Mouse (Mus musculus) heart, embryonic 14.5 days (tissue): Measurements from ENCODE around the gene Misp. TPM values are rescaled to one million over a fixed set of nuclear protein-coding genes. Genes with fewer than 3 reads are reported as not detected.

Experiments used
- ATAC-seq: fragments of 200-750 bp; cut with Nextera tagmentation; 2 replicates; pipeline ENCODE4 v1.8.0; 2017; ENCODE audit warnings: low read depth, moderate TSS enrichment; ENCODE audit not compliant: insufficient number of reproducible peaks, insufficient read depth, low FRiP score
- H3K27ac ChIP-seq, 2 experiments: fragments of 200-500 bp in 1 of 2; fragments of 300-500 bp in 1 of 2; sonication (generic) in 1 of 2; replicated peaks in 1 of 2; 2 replicates each; pipeline ENCODE4 v1.5.1; 2012 to 2014; ENCODE audit warnings: low read depth in 2 of 2, low read length in 2 of 2, control low read depth in 1 of 2, mild to moderate bottlenecking in 1 of 2, mixed read lengths in 1 of 2; ENCODE audit not compliant: control insufficient read depth in 1 of 2, insufficient read depth in 1 of 2
- H3K27me3 ChIP-seq: fragments of 300-500 bp; sonication (generic); 2 replicates; pipeline ENCODE4 v1.6.1; 2014; ENCODE audit warnings: mild to moderate bottlenecking, low read length, control low read depth; ENCODE audit not compliant: control insufficient read depth, insufficient read depth
- H3K36me3 ChIP-seq: fragments of 300-500 bp; sonication (generic); 2 replicates; pipeline ENCODE4 v1.6.1; 2014; ENCODE audit warnings: mild to moderate bottlenecking, control low read depth, low read length, mixed read lengths; ENCODE audit not compliant: control insufficient read depth, insufficient read depth
- H3K4me1 ChIP-seq, 2 experiments: fragments of 200-500 bp in 1 of 2; fragments of 300-500 bp in 1 of 2; sonication (generic) in 1 of 2; 2 replicates each; pipeline ENCODE4 v1.6.1; 2012 to 2014; ENCODE audit warnings: low read length in 2 of 2, control low read depth in 1 of 2, mixed read lengths in 1 of 2; ENCODE audit not compliant: control insufficient read depth in 2 of 2, insufficient read depth in 2 of 2
- H3K4me2 ChIP-seq: fragments of 300-500 bp; sonication (generic); 2 replicates; pipeline ENCODE4 v1.6.1; 2014; ENCODE audit warnings: mild to moderate bottlenecking, low read length
- H3K4me3 ChIP-seq, 2 experiments: fragments of 200-500 bp in 1 of 2; fragments of 300-500 bp in 1 of 2; sonication (generic) in 1 of 2; 2 replicates each; pipeline ENCODE4 v1.5.1; 2012 to 2014; ENCODE audit warnings: low read length in 2 of 2, mild to moderate bottlenecking in 2 of 2, control low read depth in 1 of 2, low read depth in 1 of 2, moderate library complexity in 1 of 2; ENCODE audit not compliant: control insufficient read depth in 1 of 2, insufficient read depth in 1 of 2
- H3K9ac ChIP-seq: fragments of 300-500 bp; sonication (generic); 2 replicates; pipeline ENCODE4 v1.6.1; 2014; ENCODE audit warnings: mild to moderate bottlenecking, low read length
- H3K9me3 ChIP-seq: fragments of 300-500 bp; sonication (generic); 2 replicates; pipeline ENCODE4 v1.6.1; 2016; ENCODE audit warnings: low read length, control low read depth; ENCODE audit not compliant: control insufficient read depth
- WGBS: fragments of 180-500 bp; shearing (Covaris S2); extraction: QIAGEN DNeasy Blood & Tissue Kit; methylation state at CpG from one replicate; pipeline ENCODE4 v1.1.7; 2014; 5-methylcytosine and 5-hydroxymethylcytosine counted together
- polyA plus RNA-seq: library from polyadenylated mRNA; unstranded; fragments of >200 nt; fragmentation: Nextera tagmentation; extraction: Ambion mirVana; gene quantifications from 2 replicates; pipeline ENCODE4 v1.2.1, GENCODE M21; 2014

Gene Misp
- 0.61 and 1.5 TPM in 2 replicates for polyA plus RNA-seq

- no peak within 1 kb of the TSS for H3K4me3 ChIP-seq
- no peak within 1 kb of the TSS for H3K9ac ChIP-seq
- H3K4me1 ChIP-seq = peaks cover 5 to 16% of the 10 kb centered on the region in 2 experiments; a peak in 3 of 4 replicates
- no peaks in the 10 kb centered on the region for H3K27me3 ChIP-seq
- peaks cover 27% of the 10 kb centered on the region for H3K36me3 ChIP-seq
- ATAC-seq = no peak
- no peak within 1 kb of the TSS for H3K27ac ChIP-seq
- no peaks in the 10 kb centered on the region for H3K9me3 ChIP-seq
- WGBS = 66% methylated on average over 11 of the region's 11 CpGs
- H3K4me2 ChIP-seq = no peak within 1 kb of the TSS
Observed at GRCm38 (mm10) chr10:79820782-79821181, at the start of gene Misp. Misp (plus strand) TSS chr10:79820989.

- Histone ChIP-seq H3K4me2 (no peak overlapping the region), H3K27me3 (no peaks in the 10 kb centered on the region), H3K36me3 (no peaks in the 10 kb centered on the region), H3K27ac (no peak overlapping the region), H3K9me3 (0 out of 2 replicates have a peak, but pooled peaks cover 5% of the 10 kb centered on the region), H3K4me1 (peaks cover 5 to 19% of the 10 kb centered on the region in 2 experiments), H3K4me3 (no peak overlapping the region), H3K9ac (no peak overlapping the region)
- WGBS = 92% methylated on average over 3 of the region's 3 CpGs
- no peak for ATAC-seq
Observed at GRCm38 (mm10) chr10:79772320-79772719, 48.5 kb upstream of the Misp start.

GRCm38 (mm10) chr10:79773208-79773607 lies 47.6 kb upstream of the Misp start:
- H3K27me3 ChIP-seq = no peaks in the 10 kb centered on the region
- H3K4me3 ChIP-seq = no peak overlapping the region
- H3K27ac ChIP-seq = no peak overlapping the region
- no peaks in the 10 kb centered on the region for H3K36me3 ChIP-seq
- no peak overlapping the region for H3K4me2 ChIP-seq
- ATAC-seq = no peak
- H3K4me1 ChIP-seq = peaks cover 10 to 19% of the 10 kb centered on the region in 2 experiments
- H3K9me3 ChIP-seq = 0 out of 2 replicates have a peak, but pooled peaks cover 5% of the 10 kb centered on the region
- WGBS = 85% methylated on average over 2 of the region's 2 CpGs
- H3K9ac ChIP-seq = no peak overlapping the region

- Histone ChIP-seq H3K4me2 (no peak overlapping the region), H3K9ac (no peak overlapping the region), H3K27me3 (no peaks in the 10 kb centered on the region), H3K27ac (no peak overlapping the region), H3K36me3 (no peaks in the 10 kb centered on the region), H3K4me1 (peaks cover 10 to 21% of the 10 kb centered on the region in 2 experiments), H3K4me3 (no peak overlapping the region), H3K9me3 (0 out of 2 replicates have a peak, but pooled peaks cover 5% of the 10 kb centered on the region)
- no peak for ATAC-seq
- WGBS = 57% methylated on average over 5 of the region's 5 CpGs
Observed at GRCm38 (mm10) chr10:79774486-79775279, 46.1 kb upstream of the Misp start.

GRCm38 (mm10) chr10:79777103-79777531 lies 43.7 kb upstream of the Misp start, which contains the start of gene Fstl3:
Fstl3 (plus strand) TSS chr10:79777272.
- Histone ChIP-seq H3K9ac (peak within 1 kb of the TSS; percentile 73), H3K27me3 (peaks cover 8% of the 10 kb centered on the region), H3K4me3 (peak within 1 kb of the TSS; percentile 51 to 55), H3K27ac (peak within 1 kb of the TSS; percentile 74 to 84), H3K9me3 (0 out of 2 replicates have a peak, but pooled peaks cover 5% of the 10 kb centered on the region), H3K4me1 (peaks cover 21 to 33% of the 10 kb centered on the region in 2 experiments), H3K36me3 (no peaks in the 10 kb centered on the region), H3K4me2 (peak within 1 kb of the TSS; percentile 78)
- WGBS = 2% methylated on average over 39 of the region's 39 CpGs
- no peak for ATAC-seq

GRCm38 (mm10) chr10:79778006-79778405 lies 42.8 kb upstream of the Misp start:
- Histone ChIP-seq H3K27ac (peak overlapping the region; percentile 74 to 84), H3K36me3 (no peaks in the 10 kb centered on the region), H3K27me3 (peaks cover 13% of the 10 kb centered on the region), H3K4me1 (peaks cover 21 to 33% of the 10 kb centered on the region in 2 experiments), H3K9ac (peak overlapping the region; percentile 73), H3K9me3 (no peaks in the 10 kb centered on the region), H3K4me2 (peak overlapping the region; percentile 78), H3K4me3 (peak overlapping the region; percentile 7 to 51; a peak in 3 of 4 replicates)
- peak; percentile 36; the same call in 1 of the 2 replicates for ATAC-seq
- 7% methylated on average over 15 of the region's 15 CpGs for WGBS

GRCm38 (mm10) chr10:79779193-79779592 lies 41.6 kb upstream of the Misp start:
- no peak for ATAC-seq
- H3K27ac ChIP-seq = 0 out of 4 replicates have a peak overlapping the region, but pooled peaks of 1 of the 2 experiments have one; percentile 84

More at GRCm38 (mm10) chr10:79779193-79779592, 41.6 kb upstream of the Misp start:
- no peak overlapping the region for H3K9ac ChIP-seq
- H3K27me3 ChIP-seq = peaks cover 15% of the 10 kb centered on the region
- peaks cover 21 to 33% of the 10 kb centered on the region in 2 experiments for H3K4me1 ChIP-seq
- H3K36me3 ChIP-seq = no peaks in the 10 kb centered on the region
- no peak overlapping the region for H3K4me2 ChIP-seq
- WGBS = 32% methylated on average over 2 of the region's 2 CpGs
- H3K4me3 ChIP-seq = no peak overlapping the region
- H3K9me3 ChIP-seq = no peaks in the 10 kb centered on the region
